Mouse (Mus musculus): ENCODE measurements at regions not wholly inside any gene's neighbourhood (a gene's known extent, or its start where the extent isn't known, plus 50 kb on each side); places are given as distances from the start of the nearest gene placed in this dataset.
A peak's percentile ranks its signal among the peaks of the same experiment; 100 is the strongest.

DNA sequence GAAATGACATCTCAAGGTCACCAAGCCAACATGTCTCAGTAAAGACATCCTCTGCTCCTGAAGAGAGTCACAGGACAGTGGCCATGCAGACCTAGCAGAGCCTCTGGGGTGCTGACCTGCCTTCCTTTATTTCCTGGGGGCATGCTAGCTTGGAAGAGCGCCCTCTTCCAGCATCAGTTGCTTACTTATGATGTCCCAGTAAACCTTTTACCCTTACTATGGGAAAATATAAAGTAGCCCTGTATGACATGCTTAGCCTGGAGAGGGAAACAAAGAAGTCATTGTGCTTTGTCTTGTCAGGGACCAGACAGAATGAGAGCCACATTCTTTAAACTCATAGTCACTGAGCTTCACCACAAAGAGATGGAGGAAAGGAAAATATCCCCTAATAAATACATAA is 82.9 kb downstream of the Postn start:
- no peak for ATAC-seq (ENCODE audit: low FRiP score)
- Histone ChIP-seq H3K4me3 (no peak overlapping the region), H3K4me1 (0 out of 2 replicates have a peak, but pooled peaks cover 3% of the 10 kb centered on the region), H3K9me3 (replicated peaks) (no peaks in the 10 kb centered on the region), H3K27ac (no peak overlapping the region), H3K27me3 (no peaks in the 10 kb centered on the region), H3K9ac (no peak overlapping the region), H3K36me3 (no peaks in the 10 kb centered on the region), H3K4me2 (replicated peaks) (no peak overlapping the region)
- 68% methylated on average over 1 of the region's 1 CpGs for WGBS

- no peak for ATAC-seq (ENCODE audit: low FRiP score)
- no peak overlapping the region for H3K4me3 ChIP-seq
- H3K27ac ChIP-seq = 0 out of 2 replicates have a peak overlapping the region, but pooled peaks have one; percentile 17
- H3K4me2 ChIP-seq (replicated peaks) = no peak overlapping the region
- 0 out of 2 replicates have a peak, but pooled peaks cover 3% of the 10 kb centered on the region for H3K4me1 ChIP-seq
- 23% methylated on average over 3 of the region's 3 CpGs for WGBS
- H3K9me3 ChIP-seq (replicated peaks) = no peaks in the 10 kb centered on the region
- H3K9ac ChIP-seq = no peak overlapping the region
- H3K36me3 ChIP-seq = no peaks in the 10 kb centered on the region
- H3K27me3 ChIP-seq = no peaks in the 10 kb centered on the region
These were observed 86.0 kb downstream of the Postn start for GRCm38 (mm10) chr3:54446889-54447288.

DNA sequence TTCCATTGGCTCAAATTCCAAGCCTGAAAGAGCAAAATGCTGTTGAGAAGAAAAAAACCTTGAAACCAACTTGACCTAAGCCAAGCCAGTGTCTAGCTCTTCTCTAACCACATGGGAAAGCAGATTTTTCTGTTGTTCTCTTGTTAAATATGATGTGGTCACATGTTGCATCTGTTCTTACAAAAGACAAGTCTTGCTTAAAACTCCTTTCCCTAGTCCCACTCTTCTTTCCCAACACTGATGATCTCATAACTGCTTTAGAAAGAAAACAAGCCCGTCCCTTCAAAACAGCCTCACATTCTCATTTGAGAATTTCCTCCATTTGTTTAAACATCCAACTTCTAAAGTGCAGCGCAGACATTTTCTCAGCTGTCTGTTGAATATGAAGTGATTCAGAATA is 96.5 kb downstream of the Postn start:
- WGBS = 80% methylated on average over 2 of the region's 2 CpGs
- no peaks in the 10 kb centered on the region for H3K4me1 ChIP-seq
- no peak overlapping the region for H3K4me2 ChIP-seq (replicated peaks)
- no peaks in the 10 kb centered on the region for H3K9me3 ChIP-seq (replicated peaks)
- no peak overlapping the region for H3K9ac ChIP-seq
- no peaks in the 10 kb centered on the region for H3K27me3 ChIP-seq
- H3K4me3 ChIP-seq = no peak overlapping the region
- H3K36me3 ChIP-seq = no peaks in the 10 kb centered on the region
- ATAC-seq (ENCODE audit: low FRiP score) = no peak
- H3K27ac ChIP-seq = no peak overlapping the region

GRCm38 (mm10) chr3:54461366-54461765 is 100.5 kb downstream of the Postn start:
- Histone ChIP-seq H3K4me1 (no peaks in the 10 kb centered on the region), H3K4me2 (replicated peaks) (no peak overlapping the region), H3K36me3 (no peaks in the 10 kb centered on the region), H3K27me3 (no peaks in the 10 kb centered on the region), H3K27ac (no peak overlapping the region), H3K4me3 (no peak overlapping the region), H3K9ac (no peak overlapping the region), H3K9me3 (replicated peaks) (no peaks in the 10 kb centered on the region)
- WGBS = 93% methylated on average over 6 of the region's 6 CpGs
- no peak for ATAC-seq (ENCODE audit: low FRiP score)

DNA sequence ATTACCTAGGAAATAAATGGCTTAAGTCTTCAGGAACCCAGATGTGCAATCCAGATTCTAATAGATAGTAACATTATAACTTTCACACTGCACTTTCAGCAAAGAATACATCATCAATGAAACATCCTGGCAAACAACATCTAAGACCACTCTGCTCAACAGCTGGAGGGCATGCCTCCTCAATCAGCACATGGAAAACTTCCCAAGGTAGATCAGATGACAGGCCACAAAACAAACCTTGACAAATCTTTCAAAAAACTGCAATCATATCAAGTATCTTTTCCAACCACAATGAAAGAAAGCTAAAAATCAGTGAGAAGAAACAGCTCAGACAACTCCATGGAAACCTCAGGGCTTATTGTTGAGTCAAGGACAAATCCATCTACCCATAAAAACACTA is 105.2 kb downstream of the Postn start:
- H3K27me3 ChIP-seq = no peaks in the 10 kb centered on the region
- H3K9ac ChIP-seq = no peak overlapping the region
- H3K4me1 ChIP-seq = no peaks in the 10 kb centered on the region
- H3K4me2 ChIP-seq (replicated peaks) = no peak overlapping the region
- H3K27ac ChIP-seq = no peak overlapping the region
- ATAC-seq (ENCODE audit: low FRiP score) = no peak
- no peak overlapping the region for H3K4me3 ChIP-seq
- no peaks in the 10 kb centered on the region for H3K36me3 ChIP-seq
- no peaks in the 10 kb centered on the region for H3K9me3 ChIP-seq (replicated peaks)

DNA sequence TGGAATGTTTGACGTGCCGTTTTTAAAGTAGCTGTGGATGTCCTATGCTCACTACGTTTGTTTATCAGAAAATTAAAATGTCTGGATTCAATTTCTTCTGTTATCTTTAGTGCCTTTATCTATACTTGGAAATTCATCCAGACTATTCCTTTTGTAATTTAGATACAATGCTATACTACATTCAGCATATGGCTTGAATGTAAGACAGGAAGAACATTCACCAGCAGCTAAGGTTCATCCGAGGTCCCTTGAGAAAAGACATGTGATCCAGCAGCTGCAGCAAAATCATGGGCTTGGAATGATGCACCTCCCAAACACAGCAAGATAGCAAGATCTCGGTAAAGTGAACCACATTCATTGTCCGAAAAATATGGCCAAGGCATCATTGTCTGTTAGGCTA is 113.3 kb downstream of the Postn start:
- H3K27me3 ChIP-seq = no peaks in the 10 kb centered on the region
- WGBS = 83% methylated on average over 6 of the region's 6 CpGs

GRCm38 (mm10) chr3:54475879-54476278 is 115.0 kb downstream of the Postn start:
- Histone ChIP-seq H3K4me1 (no peaks in the 10 kb centered on the region), H3K9ac (no peak overlapping the region), H3K27me3 (no peaks in the 10 kb centered on the region), H3K36me3 (no peaks in the 10 kb centered on the region), H3K27ac (no peak overlapping the region), H3K9me3 (replicated peaks) (no peaks in the 10 kb centered on the region), H3K4me3 (no peak overlapping the region), H3K4me2 (replicated peaks) (no peak overlapping the region)
- ATAC-seq (ENCODE audit: low FRiP score) = no peak
- 76% methylated on average over 3 of the region's 3 CpGs for WGBS

More for the DNA sequence above, 113.3 kb downstream of the Postn start:
- ATAC-seq (ENCODE audit: low FRiP score) = no peak
- H3K36me3 ChIP-seq = no peaks in the 10 kb centered on the region
- H3K4me3 ChIP-seq = no peak overlapping the region
- no peak overlapping the region for H3K9ac ChIP-seq
- H3K9me3 ChIP-seq (replicated peaks) = no peaks in the 10 kb centered on the region
- no peaks in the 10 kb centered on the region for H3K4me1 ChIP-seq
- no peak overlapping the region for H3K27ac ChIP-seq
- no peak overlapping the region for H3K4me2 ChIP-seq (replicated peaks)

DNA sequence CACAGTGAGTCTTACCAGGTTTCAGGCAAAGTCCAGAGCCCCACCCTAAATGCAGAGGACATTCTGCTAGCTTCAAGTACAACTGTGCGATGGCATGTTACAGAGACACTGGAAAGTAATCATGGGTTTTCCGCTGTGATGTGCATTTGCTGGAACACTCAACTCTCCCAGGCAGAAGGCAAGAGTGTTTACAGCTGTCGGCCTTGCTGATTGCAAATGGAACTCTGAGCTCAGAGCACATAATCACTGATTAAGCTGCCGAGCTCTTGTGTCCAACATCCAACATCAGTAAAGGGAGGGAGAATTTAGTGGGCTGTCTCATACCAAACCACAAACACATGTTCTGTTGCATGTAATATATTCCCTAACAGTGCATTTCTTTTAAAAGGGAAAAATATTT is 117.1 kb downstream of the Postn start:
- WGBS = 83% methylated on average over 4 of the region's 4 CpGs
- Histone ChIP-seq H3K27ac (no peak overlapping the region), H3K4me2 (replicated peaks) (no peak overlapping the region)

DNA sequence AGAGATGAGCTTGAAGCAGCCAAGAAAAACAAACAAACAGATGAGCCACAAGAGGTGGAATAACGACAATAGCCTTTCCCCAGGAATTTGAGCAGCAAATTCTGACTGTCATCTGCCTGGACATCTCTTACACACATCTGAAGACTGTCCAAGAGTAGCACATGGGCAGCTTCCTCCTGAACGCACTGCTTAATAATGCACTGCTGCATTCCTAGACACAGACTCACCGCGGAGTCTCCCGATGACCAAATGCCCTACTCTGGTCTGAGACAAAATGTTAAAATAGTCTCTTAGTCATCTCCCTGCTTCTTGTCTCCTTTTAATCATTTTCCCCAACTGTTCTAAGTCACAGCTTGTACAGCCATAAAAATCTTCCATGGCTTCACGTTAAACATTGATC is 119.3 kb downstream of the Postn start:
- H3K4me2 ChIP-seq (replicated peaks) = no peak overlapping the region
- WGBS = 86% methylated on average over 6 of the region's 6 CpGs
- no peaks in the 10 kb centered on the region for H3K9me3 ChIP-seq (replicated peaks)
- H3K27me3 ChIP-seq = no peaks in the 10 kb centered on the region
- no peak overlapping the region for H3K27ac ChIP-seq
- no peak for ATAC-seq (ENCODE audit: low FRiP score)
- H3K4me1 ChIP-seq = no peaks in the 10 kb centered on the region
- no peaks in the 10 kb centered on the region for H3K36me3 ChIP-seq
- H3K4me3 ChIP-seq = no peak overlapping the region
- H3K9ac ChIP-seq = no peak overlapping the region

More for the DNA sequence above, 117.1 kb downstream of the Postn start:
- Histone ChIP-seq H3K27me3 (no peaks in the 10 kb centered on the region), H3K9ac (no peak overlapping the region), H3K36me3 (no peaks in the 10 kb centered on the region), H3K9me3 (replicated peaks) (no peaks in the 10 kb centered on the region), H3K4me1 (no peaks in the 10 kb centered on the region), H3K4me3 (no peak overlapping the region)
- no peak for ATAC-seq (ENCODE audit: low FRiP score)

DNA sequence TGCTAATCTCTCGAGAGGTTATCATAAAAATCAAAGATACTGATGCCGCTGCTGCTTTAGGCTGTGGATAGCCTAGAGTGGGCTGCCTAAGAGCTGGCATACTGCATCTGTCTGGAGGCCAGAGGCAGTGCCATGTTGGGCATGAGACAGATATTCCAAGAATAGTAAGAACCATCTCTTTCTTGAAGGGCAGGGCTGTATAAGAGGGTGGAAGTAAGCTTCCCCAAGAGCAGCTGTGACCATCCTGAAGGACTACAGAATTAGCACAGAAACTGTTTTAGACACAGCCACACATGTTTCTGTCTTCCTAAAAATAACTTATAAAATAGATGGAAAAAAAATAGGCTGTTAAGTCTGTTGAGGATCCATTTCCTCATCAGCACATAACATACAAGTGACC is 126.4 kb downstream of the Postn start:
- H3K4me3 ChIP-seq = no peak overlapping the region
- WGBS = 88% methylated on average over 2 of the region's 2 CpGs
- ATAC-seq (ENCODE audit: low FRiP score) = no peak

DNA sequence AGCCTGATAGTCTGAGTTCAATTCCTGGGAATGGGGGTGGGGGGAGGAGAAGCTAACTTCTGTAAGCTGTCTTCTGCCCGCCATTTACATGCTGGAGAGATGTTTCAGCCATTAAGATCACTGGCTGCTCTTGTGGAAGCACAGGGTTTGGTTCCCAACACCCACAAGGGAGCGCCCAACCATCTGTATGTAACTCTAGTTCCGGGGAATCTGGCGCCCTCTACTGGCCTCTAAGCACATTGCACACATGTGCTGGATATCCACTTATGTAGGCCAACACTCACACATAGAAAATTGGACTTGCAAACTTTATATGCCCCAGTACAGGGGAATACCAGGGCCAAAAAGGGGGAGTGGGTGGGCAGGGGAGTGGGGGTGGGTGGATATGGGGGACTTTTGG is 126.9 kb downstream of the Postn start:
- H3K9me3 ChIP-seq (replicated peaks) = no peaks in the 10 kb centered on the region; the same call in 1 of the 2 replicates
- no peak overlapping the region for H3K4me2 ChIP-seq (replicated peaks)
- no peak for ATAC-seq (ENCODE audit: low FRiP score)
- no peaks in the 10 kb centered on the region for H3K4me1 ChIP-seq
- 74% methylated on average over 4 of the region's 4 CpGs for WGBS
- H3K27me3 ChIP-seq = no peaks in the 10 kb centered on the region
- no peaks in the 10 kb centered on the region for H3K36me3 ChIP-seq
- no peak overlapping the region for H3K27ac ChIP-seq
- no peak overlapping the region for H3K4me3 ChIP-seq
- H3K9ac ChIP-seq = no peak overlapping the region

More for the DNA sequence above, 126.4 kb downstream of the Postn start:
- Histone ChIP-seq H3K9ac (no peak overlapping the region), H3K4me2 (replicated peaks) (no peak overlapping the region), H3K9me3 (replicated peaks) (no peaks in the 10 kb centered on the region; the same call in 1 of the 2 replicates), H3K27me3 (no peaks in the 10 kb centered on the region), H3K27ac (no peak overlapping the region), H3K36me3 (no peaks in the 10 kb centered on the region), H3K4me1 (no peaks in the 10 kb centered on the region)

GRCm38 (mm10) chr3:54490249-54490900 is 129.5 kb downstream of the Postn start:
- Histone ChIP-seq H3K4me3 (no peak overlapping the region), H3K36me3 (no peaks in the 10 kb centered on the region), H3K4me2 (replicated peaks) (no peak overlapping the region), H3K27me3 (no peaks in the 10 kb centered on the region), H3K9ac (no peak overlapping the region), H3K4me1 (no peaks in the 10 kb centered on the region), H3K27ac (no peak overlapping the region), H3K9me3 (replicated peaks) (no peaks in the 10 kb centered on the region; the same call in 1 of the 2 replicates)
- WGBS = 81% methylated on average over 5 of the region's 5 CpGs
- no peak for ATAC-seq (ENCODE audit: low FRiP score)

DNA sequence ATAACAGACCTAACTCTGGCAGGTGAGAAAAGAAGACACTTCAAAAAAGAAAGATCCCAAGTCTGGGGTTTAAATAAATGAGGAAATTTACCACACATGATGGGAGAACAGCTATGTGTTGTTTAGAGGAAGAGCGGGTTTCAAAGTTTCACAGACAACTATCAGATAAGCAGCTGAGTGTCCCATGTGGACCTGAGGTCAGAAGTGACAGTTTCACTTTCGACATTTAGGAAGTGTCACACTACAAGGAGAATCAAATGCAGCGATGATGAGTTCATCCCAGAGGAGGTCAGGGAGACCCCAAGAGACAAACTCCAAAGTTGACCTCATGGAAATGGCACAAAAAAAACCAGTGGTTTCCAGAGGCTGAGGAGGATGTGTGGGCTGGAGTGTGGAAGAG is 132.7 kb downstream of the Postn start:
- WGBS = 82% methylated on average over 3 of the region's 3 CpGs
- no peak overlapping the region for H3K27ac ChIP-seq
- H3K4me3 ChIP-seq = no peak overlapping the region
- no peaks in the 10 kb centered on the region for H3K9me3 ChIP-seq (replicated peaks)
- H3K27me3 ChIP-seq = no peaks in the 10 kb centered on the region
- ATAC-seq (ENCODE audit: low FRiP score) = no peak
- no peak overlapping the region for H3K9ac ChIP-seq
- no peaks in the 10 kb centered on the region for H3K36me3 ChIP-seq
- no peak overlapping the region for H3K4me2 ChIP-seq (replicated peaks)
- no peaks in the 10 kb centered on the region for H3K4me1 ChIP-seq
